Mouse (Mus musculus): ENCODE results near the gene Knop1. TPM values are rescaled to one million over a fixed set of nuclear protein-coding genes. Genes with fewer than 3 reads are reported as not detected.
A peak's percentile ranks its signal among the peaks of the same experiment; 100 is the strongest.

Knop1 gene
- total and polyA plus RNA-seq, 3 experiments: 11.2 to 39.1 (median 23.2) TPM

DNA sequence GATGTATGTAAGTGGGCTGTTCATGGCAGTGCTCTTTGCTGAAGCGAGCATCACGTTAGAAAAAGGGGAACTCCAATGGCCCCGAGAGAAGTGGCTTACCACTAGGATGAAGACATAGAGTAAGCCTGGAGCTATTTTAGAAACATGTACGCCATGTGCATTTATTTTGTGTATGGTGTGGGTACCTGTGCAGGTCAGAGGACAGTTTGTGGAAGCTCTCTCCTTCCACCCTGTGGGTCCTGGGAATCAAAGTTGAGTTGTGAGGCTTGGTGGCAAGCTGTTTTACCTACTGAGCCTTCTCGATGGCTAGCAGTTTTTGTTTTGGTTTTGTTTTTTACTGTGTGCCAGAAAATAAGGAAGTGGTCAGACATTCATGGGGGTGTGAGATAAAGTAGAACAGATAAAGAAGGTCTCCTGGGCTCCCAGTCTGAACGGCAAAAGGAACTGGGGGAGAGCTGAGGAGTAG lies 57.9 kb downstream of the Knop1 start:
- Histone ChIP-seq H3K4me1 (ENCODE audit: insufficient read depth, low read depth, low read length) (peaks cover 20% of the 10 kb centered on the region), H3K9me3 (replicated peaks) (no peaks in the 10 kb centered on the region), H3K27me3 (ENCODE audit: insufficient read depth, low read length) (no peaks in the 10 kb centered on the region), H3K4me3 (ENCODE audit: low read depth, low read length) (no peak overlapping the region; the same call in 1 of the 2 replicates), H3K36me3 (replicated peaks) (peaks cover 67% of the 10 kb centered on the region)
- ATAC-seq (ENCODE audit: extremely low read depth, insufficient number of reproducible peaks, low FRiP score, poor library complexity, severe bottlenecking): peak; percentile 70
- peak; percentile 43 for DNase-seq (ENCODE audit: low spot score)
- no peak for TF ChIP-seq CTCF (IDR thresholded peaks at IDR 0.05; ENCODE audit: low read depth, low read length)
- no peak for TF ChIP-seq POLR2AphosphoS5 (IDR thresholded peaks at IDR 0.05; ENCODE audit: insufficient replicate concordance, low read depth, low read length)
- no peak for TF ChIP-seq GATA1 (IDR thresholded peaks at IDR 0.05; ENCODE audit: borderline replicate concordance, low read length)
- TF ChIP-seq TAL1 (conservative IDR thresholded peaks at IDR 0.05; ENCODE audit: low read depth, low read length): no peak; the same call in 1 of the 2 replicates
- no peak for TF ChIP-seq GATA2 (IDR thresholded peaks at IDR 0.05; ENCODE audit: borderline replicate concordance, low read depth, low read length)

DNA sequence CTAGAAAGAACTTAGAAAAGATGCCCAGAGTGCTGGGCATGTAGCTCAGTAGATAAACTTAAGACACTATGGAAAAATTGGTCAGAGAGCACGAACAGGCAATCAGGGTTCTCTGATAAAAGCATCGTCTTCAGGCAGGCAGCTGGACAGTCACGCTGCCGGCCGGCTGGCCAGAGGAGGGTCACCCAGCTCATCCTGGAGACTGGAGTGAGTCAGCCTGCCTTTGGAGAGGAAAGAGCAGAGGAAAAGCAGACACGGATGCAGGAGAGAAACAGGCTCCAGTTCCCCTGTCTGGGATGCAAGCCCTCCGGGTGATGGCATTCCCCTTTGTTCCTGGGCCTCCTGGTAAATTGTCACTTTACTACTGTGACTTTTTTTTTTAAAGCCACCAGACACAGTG lies 58.5 kb downstream of the Knop1 start:
- H3K36me3 ChIP-seq (replicated peaks): peaks cover 69% of the 10 kb centered on the region

DNA sequence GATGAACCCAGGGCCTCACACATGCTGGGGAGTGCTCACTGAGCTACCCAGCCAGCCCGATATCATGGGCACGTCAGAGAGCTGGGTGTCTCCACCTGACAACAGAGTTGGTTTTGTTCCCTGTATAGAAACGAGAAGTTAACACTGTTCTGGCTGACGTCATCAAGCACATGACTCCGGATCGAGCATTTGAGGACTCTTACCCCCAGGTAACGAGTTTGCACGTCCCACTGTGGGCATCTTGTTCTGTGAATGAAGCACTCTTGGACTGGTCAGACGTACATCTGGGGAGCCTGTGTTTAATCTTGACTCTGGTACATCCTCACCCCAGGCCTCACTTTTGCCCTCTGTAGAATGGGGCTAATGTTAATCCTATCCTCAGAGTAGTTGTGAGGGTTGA lies 59.2 kb downstream of the Knop1 start:
- no peak overlapping the region for H3K4me3 ChIP-seq (ENCODE audit: low read depth, low read length)
- no peak for TF ChIP-seq GATA1 (IDR thresholded peaks at IDR 0.05; ENCODE audit: borderline replicate concordance, low read length)
- TF ChIP-seq CTCF (IDR thresholded peaks at IDR 0.05; ENCODE audit: low read depth, low read length): no peak
- TF ChIP-seq POLR2AphosphoS5 (IDR thresholded peaks at IDR 0.05; ENCODE audit: insufficient replicate concordance, low read depth, low read length): no peak
- no peaks in the 10 kb centered on the region for H3K9me3 ChIP-seq (replicated peaks)
- ATAC-seq (ENCODE audit: extremely low read depth, insufficient number of reproducible peaks, low FRiP score, poor library complexity, severe bottlenecking) (no peak), DNase-seq (ENCODE audit: low spot score) (no peak)
- H3K36me3 ChIP-seq (replicated peaks): peaks cover 68% of the 10 kb centered on the region
- peaks cover 20% of the 10 kb centered on the region for H3K4me1 ChIP-seq (ENCODE audit: insufficient read depth, low read depth, low read length)
- H3K27me3 ChIP-seq (ENCODE audit: insufficient read depth, low read length): no peaks in the 10 kb centered on the region

More for the DNA sequence above, 58.5 kb downstream of the Knop1 start:
- Histone ChIP-seq H3K27me3 (ENCODE audit: insufficient read depth, low read length) (no peaks in the 10 kb centered on the region), H3K4me1 (ENCODE audit: insufficient read depth, low read depth, low read length) (peaks cover 20% of the 10 kb centered on the region), H3K4me3 (ENCODE audit: low read depth, low read length) (no peak overlapping the region; the same call in 1 of the 2 replicates), H3K9me3 (replicated peaks) (no peaks in the 10 kb centered on the region)
- ATAC-seq (ENCODE audit: extremely low read depth, insufficient number of reproducible peaks, low FRiP score, poor library complexity, severe bottlenecking) (no peak), DNase-seq (ENCODE audit: low spot score) (no peak)
- no peak for TF ChIP-seq TAL1 (conservative IDR thresholded peaks at IDR 0.05; ENCODE audit: low read depth, low read length)

DNA sequence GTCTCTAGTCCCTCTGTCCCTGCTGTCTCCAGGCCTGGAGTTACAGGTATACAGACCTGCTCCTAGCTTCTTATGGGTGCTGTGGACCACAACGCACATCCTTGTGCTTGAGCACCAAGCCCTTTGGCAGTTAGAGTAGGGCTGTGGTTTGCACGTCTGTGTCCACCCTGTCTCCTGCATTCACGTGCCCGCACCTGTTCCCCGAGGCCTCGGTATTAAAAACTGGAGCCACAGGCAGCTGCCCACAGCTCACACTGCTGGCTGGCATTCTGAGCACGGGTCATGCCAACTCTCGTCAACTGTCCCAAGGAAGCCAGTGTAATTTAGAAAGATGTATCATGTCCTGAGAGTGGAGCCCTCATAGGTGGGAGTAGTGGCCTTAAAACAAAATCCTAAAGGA lies 60.3 kb downstream of the Knop1 start:
- no peak for ATAC-seq (ENCODE audit: extremely low read depth, insufficient number of reproducible peaks, low FRiP score, poor library complexity, severe bottlenecking)

DNA sequence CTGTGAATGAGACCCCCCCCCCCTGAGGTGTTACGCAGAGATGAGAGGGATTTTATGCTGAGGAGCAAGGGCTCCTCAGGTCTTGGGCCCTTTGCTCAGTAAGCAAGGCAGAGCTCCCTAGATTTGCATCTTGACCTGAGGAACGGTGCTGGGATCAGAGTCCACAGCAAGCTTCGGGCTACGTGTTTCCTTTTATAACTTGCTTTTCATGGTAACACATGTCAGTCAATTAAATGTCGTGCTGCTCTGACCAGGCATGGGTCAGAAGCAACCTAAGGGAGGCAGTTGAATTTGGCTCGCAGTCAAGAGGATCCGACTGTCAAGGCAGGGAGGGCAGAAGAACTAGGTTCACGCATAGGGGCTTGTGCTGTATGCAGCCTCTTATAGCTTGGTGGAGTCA lies 62.2 kb downstream of the Knop1 start:
- TF ChIP-seq CTCF (IDR thresholded peaks at IDR 0.05; ENCODE audit: low read depth, low read length) (no peak), TAL1 (conservative IDR thresholded peaks at IDR 0.05; ENCODE audit: low read depth, low read length) (no peak), GATA2 (IDR thresholded peaks at IDR 0.05; ENCODE audit: borderline replicate concordance, low read depth, low read length) (no peak), POLR2AphosphoS5 (IDR thresholded peaks at IDR 0.05; ENCODE audit: insufficient replicate concordance, low read depth, low read length) (no peak), GATA1 (IDR thresholded peaks at IDR 0.05; ENCODE audit: borderline replicate concordance, low read length) (no peak)
- peaks cover 70% of the 10 kb centered on the region for H3K36me3 ChIP-seq (replicated peaks)
- H3K9me3 ChIP-seq (replicated peaks): no peaks in the 10 kb centered on the region
- no peak for DNase-seq (ENCODE audit: low spot score)
- no peaks in the 10 kb centered on the region for H3K27me3 ChIP-seq (ENCODE audit: insufficient read depth, low read length)
- no peak for ATAC-seq (ENCODE audit: extremely low read depth, insufficient number of reproducible peaks, low FRiP score, poor library complexity, severe bottlenecking)
- no peak overlapping the region for H3K4me3 ChIP-seq (ENCODE audit: low read depth, low read length)
- H3K4me1 ChIP-seq (ENCODE audit: insufficient read depth, low read depth, low read length): peaks cover 20% of the 10 kb centered on the region

More for the DNA sequence above, 60.3 kb downstream of the Knop1 start:
- Histone ChIP-seq H3K4me1 (ENCODE audit: insufficient read depth, low read depth, low read length) (peaks cover 20% of the 10 kb centered on the region), H3K36me3 (replicated peaks) (peaks cover 72% of the 10 kb centered on the region), H3K27me3 (ENCODE audit: insufficient read depth, low read length) (no peaks in the 10 kb centered on the region), H3K4me3 (ENCODE audit: low read depth, low read length) (no peak overlapping the region), H3K9me3 (replicated peaks) (no peaks in the 10 kb centered on the region)
- DNase-seq (ENCODE audit: low spot score): no peak
- TF ChIP-seq CTCF (IDR thresholded peaks at IDR 0.05; ENCODE audit: low read depth, low read length) (no peak), POLR2AphosphoS5 (IDR thresholded peaks at IDR 0.05; ENCODE audit: insufficient replicate concordance, low read depth, low read length) (no peak), TAL1 (conservative IDR thresholded peaks at IDR 0.05; ENCODE audit: low read depth, low read length) (no peak), GATA2 (IDR thresholded peaks at IDR 0.05; ENCODE audit: borderline replicate concordance, low read depth, low read length) (no peak), GATA1 (IDR thresholded peaks at IDR 0.05; ENCODE audit: borderline replicate concordance, low read length) (no peak)

Other genes starting within 250 kb of the Knop1 start
- gene Gde1, start 150.5 kb downstream of the Knop1 start, total RNA-seq (2014; fragmentation: Nextera tagmentation): 31.2 and 51.1 TPM in 2 replicates
- 42.0 and 43.1 TPM in 2 replicates for gene Gde1, start 150.5 kb downstream of the Knop1 start, total RNA-seq (2017)
- gene Gde1, start 150.5 kb downstream of the Knop1 start, polyA plus RNA-seq (2012): 19.8 and 23.1 TPM in 2 replicates
- 22.7 and 23.7 TPM in 2 replicates for gene Ccp110, start 143.7 kb downstream of the Knop1 start, total RNA-seq (2014; fragmentation: Nextera tagmentation)
- gene Ccp110, start 143.7 kb downstream of the Knop1 start, total RNA-seq (2017): 19.4 and 25.5 TPM in 2 replicates
- gene Ccp110, start 143.7 kb downstream of the Knop1 start, polyA plus RNA-seq (2012): 0.91 and 0.99 TPM in 2 replicates
- gene Vps35l, start 116.0 kb downstream of the Knop1 start, total RNA-seq (2014; fragmentation: Nextera tagmentation): 47.6 and 76.5 TPM in 2 replicates
- gene Vps35l, start 116.0 kb downstream of the Knop1 start, total RNA-seq (2017): 75.6 and 77.1 TPM in 2 replicates
- 10.4 and 30.1 TPM in 2 replicates for gene Vps35l, start 116.0 kb downstream of the Knop1 start, polyA plus RNA-seq (2012)
- gene Iqck, start 502 bp downstream of the Knop1 start, total RNA-seq (2014; fragmentation: Nextera tagmentation): 1.7 TPM in 1 of 2 replicates, not detected in the other
- 0.93 and 1.3 TPM in 2 replicates for gene Iqck, start 502 bp downstream of the Knop1 start, total RNA-seq (2017)
- gene Iqck, start 502 bp downstream of the Knop1 start, polyA plus RNA-seq (2012): 0.16 and 0.26 TPM in 2 replicates
- gene Gprc5b, start 139.0 kb upstream of the Knop1 start, total RNA-seq (2014; fragmentation: Nextera tagmentation): not detected in 2 replicates
- 0.16 TPM in 1 of 2 replicates, not detected in the other for gene Gprc5b, start 139.0 kb upstream of the Knop1 start, total RNA-seq (2017)
- gene Gprc5b, start 139.0 kb upstream of the Knop1 start, polyA plus RNA-seq (2012): not detected in 2 replicates